Mouse (Mus musculus) limb, embryonic 11.5 days (tissue): ENCODE measurements around the gene Nab2. TPM values are rescaled to one million over a fixed set of nuclear protein-coding genes. Genes with fewer than 3 reads are reported as not detected.

ENCODE experiments used
- polyA plus RNA-seq: library from polyadenylated mRNA; unstranded; fragments of >200 nt; fragmentation: Nextera tagmentation; extraction: Ambion mirVana; gene quantifications from 2 replicates; pipeline ENCODE4 v1.2.1, GENCODE M21; 2014

Gene Nab2
- polyA plus RNA-seq, 1 experiment from 2014 or later, result 12.7 TPM

Other genes with a start within 250 kb of the Nab2 start
- 0.21 and 0.34 TPM in 2 replicates for gene Stac3, start 166.9 kb downstream of the Nab2 start, polyA plus RNA-seq
- gene Ndufa4l2, start 153.6 kb downstream of the Nab2 start, polyA plus RNA-seq, result 0.48 and 0.96 TPM in 2 replicates
- gene Shmt2, start 146.1 kb downstream of the Nab2 start, polyA plus RNA-seq, result 102 and 104 TPM in 2 replicates
- gene Nxph4, start 134.0 kb downstream of the Nab2 start, polyA plus RNA-seq, result 0.95 and 1.2 TPM in 2 replicates
- 57.6 and 63.2 TPM in 2 replicates for gene Lrp1, start 47.4 kb downstream of the Nab2 start, polyA plus RNA-seq
- 5.7 and 7.2 TPM in 2 replicates for gene Stat6, start 25.6 kb downstream of the Nab2 start, polyA plus RNA-seq
- gene Nemp1, start 1.7 kb downstream of the Nab2 start, polyA plus RNA-seq, result 12.5 and 15.0 TPM in 2 replicates
- gene Myo1a, start 36.6 kb upstream of the Nab2 start, polyA plus RNA-seq, result 0.40 and 0.61 TPM in 2 replicates
- gene Tac2, start 55.9 kb upstream of the Nab2 start, polyA plus RNA-seq, result 1.9 and 2.9 TPM in 2 replicates
- gene Zbtb39, start 71.0 kb upstream of the Nab2 start, polyA plus RNA-seq, result 7.2 and 7.7 TPM in 2 replicates
- gene Gpr182, start 83.2 kb upstream of the Nab2 start, polyA plus RNA-seq, result 0.27 and 0.33 TPM in 2 replicates
- not detected in 2 replicates for gene Rdh1, start 91.2 kb upstream of the Nab2 start, polyA plus RNA-seq
- not detected in 2 replicates for gene Rdh16f1, start 91.2 kb upstream of the Nab2 start, polyA plus RNA-seq
- gene Rdh9, start 107.8 kb upstream of the Nab2 start, polyA plus RNA-seq, result 0.11 TPM in 1 of 2 replicates, not detected in the other
- gene Rdh16, start 132.6 kb upstream of the Nab2 start, polyA plus RNA-seq, result not detected in 2 replicates
- gene Rdh19, start 181.4 kb upstream of the Nab2 start, polyA plus RNA-seq, result not detected in 2 replicates
- not detected in 2 replicates for gene Rdh16f2, start 197.9 kb upstream of the Nab2 start, polyA plus RNA-seq
- gene Rdh7, start 220.2 kb upstream of the Nab2 start, polyA plus RNA-seq, result not detected in 2 replicates
- gene Sdr9c7, start 229.9 kb upstream of the Nab2 start, polyA plus RNA-seq, result not detected in 2 replicates